Mouse (Mus musculus) lung, adult 2 months (tissue): ENCODE data around the gene Ngp.

ENCODE experiments used
- CTCF ChIP-seq: fragments of 200-500 bp; IDR thresholded peaks from 2 replicates; pipeline ENCODE4 v1.5.1; 2011; ENCODE audit warnings: mild to moderate bottlenecking, low read length, control low read depth; ENCODE audit not compliant: insufficient read depth
- POLR2A ChIP-seq: fragments of 200-500 bp; IDR thresholded peaks from 2 replicates; pipeline ENCODE4 v1.6.1; 2011; ENCODE audit warnings: low read depth, mild to moderate bottlenecking, control low read depth, low read length, borderline replicate concordance; ENCODE audit errors: extremely low read depth

- TF ChIP-seq POLR2A (no peak), CTCF (no peak)
These were observed 13.5 kb downstream of the Ngp start for GRCm38 (mm10) chr9:110433045-110433444.
